Mouse (Mus musculus) hematopoietic stem cell, adult 5-6 weeks (primary cell): ENCODE data around the gene Ptges. TPM values are rescaled to one million over a fixed set of nuclear protein-coding genes. Genes with fewer than 3 reads are reported as not detected.
"Not testable (repeated sequence)": the region's sequence is repeated elsewhere in the genome, so short reads cannot be mapped to it uniquely, and the experiment has no call there.

Source experiments
- ATAC-seq, 2 experiments: fragments of 125-278 bp in 1 of 2; replicated peaks in 1 of 2; 2 replicates each; pipeline ENCODE4 v1.8.0; 2016 to 2017; ENCODE audit warnings: inconsistent platforms in 2 of 2, mild to moderate bottlenecking in 2 of 2, moderate number of reproducible peaks in 2 of 2, low read depth in 1 of 2, moderate TSS enrichment in 1 of 2; ENCODE audit not compliant: low FRiP score in 2 of 2, poor library complexity in 2 of 2, severe bottlenecking in 2 of 2, insufficient read depth in 1 of 2, low TSS enrichment in 1 of 2
- total RNA-seq: library from RNA; stranded (forward); fragments of 172-1452, 232-1000 nt; gene quantifications from 2 replicates; pipeline ENCODE4 v1.2.3, GENCODE M21; 2017

The Ptges gene
- total RNA-seq, 1 experiment from 2014 or later = 0.25 TPM

- ATAC-seq = peak; percentile 57 to 58
Observed at GRCm38 (mm10) chr2:30933917-30934450, 4.3 kb upstream of the Ptges start.

GRCm38 (mm10) chr2:30933032-30933431, 3.4 kb upstream of the Ptges start:
- no peak for ATAC-seq

GRCm38 (mm10) chr2:30931922-30932321, 2.3 kb upstream of the Ptges start:
- no peak for ATAC-seq

GRCm38 (mm10) chr2:30930846-30931245, 1.2 kb upstream of the Ptges start:
- ATAC-seq = not testable (repeated sequence)

GRCm38 (mm10) chr2:30928893-30929482, 675 bp downstream of the Ptges start:
- ATAC-seq = peak; percentile 80 to 84

GRCm38 (mm10) chr2:30927844-30928628, 1.6 kb downstream of the Ptges start:
- peak in 1 of 2 experiments; percentile 59; a peak in 2 of 4 replicates for ATAC-seq

GRCm38 (mm10) chr2:30927151-30927781, 2.4 kb downstream of the Ptges start:
- ATAC-seq = no peak

- no peak for ATAC-seq
Observed at GRCm38 (mm10) chr2:30926381-30926780, 3.3 kb downstream of the Ptges start.

GRCm38 (mm10) chr2:30925181-30925580, 4.5 kb downstream of the Ptges start:
- no peak for ATAC-seq

GRCm38 (mm10) chr2:30923099-30923498, 6.6 kb downstream of the Ptges start:
- ATAC-seq = no peak

- ATAC-seq = no peak
Observed at GRCm38 (mm10) chr2:30920216-30920615, 9.4 kb downstream of the Ptges start.

GRCm38 (mm10) chr2:30918780-30919329, 10.8 kb downstream of the Ptges start:
- ATAC-seq = no peak

- no peak for ATAC-seq
Observed at GRCm38 (mm10) chr2:30918126-30918525, 11.5 kb downstream of the Ptges start.

GRCm38 (mm10) chr2:30917649-30918048, 12.0 kb downstream of the Ptges start:
- ATAC-seq = no peak

- ATAC-seq = not testable (repeated sequence)
Observed at GRCm38 (mm10) chr2:30915933-30916332, 13.7 kb downstream of the Ptges start.

- no peak for ATAC-seq
Observed at GRCm38 (mm10) chr2:30915376-30915775, 14.3 kb downstream of the Ptges start.

- no peak for ATAC-seq
Observed at GRCm38 (mm10) chr2:30914836-30915235, 14.8 kb downstream of the Ptges start.

GRCm38 (mm10) chr2:30913022-30913421, 16.6 kb downstream of the Ptges start:
- no peak for ATAC-seq
